Mouse (Mus musculus): ENCODE data around the gene Nfic. TPM values are rescaled to one million over a fixed set of nuclear protein-coding genes. Genes with fewer than 3 reads are reported as not detected.

Gene Nfic
- polyA plus RNA-seq, 1 experiment from 2014 or later, result 24.5 TPM

DNA sequence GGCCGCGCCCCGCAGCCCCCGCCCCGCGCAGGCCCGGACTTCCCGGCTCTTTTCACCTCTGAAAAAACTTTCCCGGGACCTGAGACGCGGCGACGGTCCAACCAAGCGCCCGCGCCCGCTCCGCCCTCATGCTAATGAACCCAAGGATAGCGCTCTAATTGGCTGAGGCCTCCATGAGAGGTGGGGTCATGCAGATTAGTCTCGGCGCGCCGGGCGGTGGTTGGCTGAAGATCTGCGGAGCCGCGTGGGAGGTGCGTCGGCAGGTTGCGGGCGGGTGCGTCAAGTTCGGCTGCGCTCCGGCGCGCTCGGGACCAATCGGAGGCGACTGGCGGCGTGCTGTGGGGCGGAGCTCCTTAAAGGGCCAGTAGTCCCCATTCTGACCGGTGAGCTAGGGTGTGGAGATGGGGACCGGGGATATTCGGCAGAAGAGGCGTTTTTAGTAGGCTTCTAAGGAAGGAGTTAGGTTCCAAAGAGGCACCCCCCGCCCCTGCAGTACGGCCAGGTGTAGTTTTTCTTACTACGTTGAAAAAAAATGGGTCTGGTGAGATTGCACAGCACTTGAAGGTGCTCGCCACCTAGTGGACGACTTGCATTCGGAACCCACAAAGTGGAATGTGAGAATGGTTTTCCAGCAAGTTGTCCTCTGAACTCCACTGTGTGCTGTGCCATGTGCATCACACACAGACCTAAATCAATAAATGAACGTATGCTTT lies 104.9 kb downstream of the Nfic start, which contains the start of gene Hmg20b:
Hmg20b (minus strand) TSS at position 130 of the 713 bp plus-strand sequence.
- Histone ChIP-seq H3K9ac (ENCODE audit: low read depth, low read length) (peak within 1 kb of the TSS; percentile 74), H3K36me3 (ENCODE audit: control insufficient read depth, insufficient read depth, low read length) (no peaks in the 10 kb centered on the region), H3K4me3 (ENCODE audit: low read length) (peak within 1 kb of the TSS; percentile 69), H3K27me3 (replicated peaks; ENCODE audit: control insufficient read depth, insufficient read depth, low read length) (peaks cover 6% of the 10 kb centered on the region; the same call in 1 of the 2 replicates), H3K27ac (ENCODE audit: low read depth, low read length) (peak within 1 kb of the TSS; percentile 75), H3K4me1 (ENCODE audit: control insufficient read depth, insufficient read depth, low read depth, low read length) (peaks cover 17% of the 10 kb centered on the region), H3K4me2 (ENCODE audit: low read length) (peak within 1 kb of the TSS; percentile 90), H3K9me3 (ENCODE audit: control insufficient read depth, low read length) (no peaks in the 10 kb centered on the region)
- ATAC-seq, result peak; percentile 97
- under 1% methylated on average over 54 of the region's 54 CpGs for WGBS

DNA sequence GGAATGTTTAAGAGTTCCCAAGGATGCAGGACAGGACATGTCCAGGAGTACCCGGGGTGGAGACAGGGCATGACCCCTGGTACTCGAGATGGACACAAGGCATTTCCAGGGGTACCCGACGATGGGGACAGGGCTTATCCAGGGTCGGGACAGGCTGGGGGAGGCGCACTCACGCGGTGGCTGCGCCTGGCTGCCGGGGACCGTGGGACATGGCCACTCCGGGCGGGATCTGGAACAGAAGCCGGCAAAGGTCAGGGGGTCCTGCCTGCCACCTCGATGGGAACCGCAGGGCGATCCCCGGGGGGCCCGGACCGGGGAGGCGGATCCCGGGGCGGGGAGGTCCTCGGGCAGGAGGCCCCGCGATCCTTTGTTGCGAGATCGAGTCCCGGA lies 105.5 kb downstream of the Nfic start:
- peak overlapping the region; percentile 90 for H3K4me2 ChIP-seq (ENCODE audit: low read length)
- H3K4me3 ChIP-seq (ENCODE audit: low read length), result peak overlapping the region; percentile 69
- no peaks in the 10 kb centered on the region for H3K9me3 ChIP-seq (ENCODE audit: control insufficient read depth, low read length)
- no peak; the same call in 1 of the 2 replicates for ATAC-seq
- under 1% methylated on average over 27 of the region's 29 CpGs for WGBS
- H3K27ac ChIP-seq (ENCODE audit: low read depth, low read length), result peak overlapping the region; percentile 56
- peaks cover 17% of the 10 kb centered on the region for H3K4me1 ChIP-seq (ENCODE audit: control insufficient read depth, insufficient read depth, low read depth, low read length)
- peak overlapping the region; percentile 74 for H3K9ac ChIP-seq (ENCODE audit: low read depth, low read length)
- no peaks in the 10 kb centered on the region for H3K36me3 ChIP-seq (ENCODE audit: control insufficient read depth, insufficient read depth, low read length)
- H3K27me3 ChIP-seq (replicated peaks; ENCODE audit: control insufficient read depth, insufficient read depth, low read length), result peaks cover 9% of the 10 kb centered on the region; the same call in 1 of the 2 replicates

DNA sequence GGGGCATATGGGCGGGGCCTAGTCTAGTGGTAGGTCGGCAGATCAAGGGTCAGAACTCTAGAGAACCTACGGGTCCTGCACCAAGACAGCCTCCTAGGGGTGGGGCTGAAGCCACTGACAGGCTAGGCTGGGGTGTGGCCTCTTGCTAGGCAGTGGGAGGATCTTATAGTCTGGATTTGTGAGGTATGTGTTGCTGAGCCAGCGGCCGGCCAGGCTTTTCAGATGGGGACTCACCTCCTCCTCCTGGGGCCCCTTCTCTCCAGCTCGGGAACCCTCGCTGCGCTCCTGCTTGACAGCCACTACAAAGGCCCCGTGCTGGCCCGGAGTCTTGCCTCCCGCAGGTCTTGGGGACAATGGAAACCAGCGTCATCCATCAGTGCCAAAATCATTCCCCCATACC lies 106.3 kb downstream of the Nfic start:
- H3K9me3 ChIP-seq (ENCODE audit: control insufficient read depth, low read length), result no peaks in the 10 kb centered on the region
- ATAC-seq, result no peak
- H3K4me1 ChIP-seq (ENCODE audit: control insufficient read depth, insufficient read depth, low read depth, low read length), result peaks cover 17% of the 10 kb centered on the region
- no peak overlapping the region for H3K9ac ChIP-seq (ENCODE audit: low read depth, low read length)
- H3K4me3 ChIP-seq (ENCODE audit: low read length), result no peak overlapping the region
- 3% methylated on average over 12 of the region's 12 CpGs for WGBS
- H3K4me2 ChIP-seq (ENCODE audit: low read length), result peak overlapping the region; percentile 90
- H3K36me3 ChIP-seq (ENCODE audit: control insufficient read depth, insufficient read depth, low read length), result no peaks in the 10 kb centered on the region
- peaks cover 16% of the 10 kb centered on the region for H3K27me3 ChIP-seq (replicated peaks; ENCODE audit: control insufficient read depth, insufficient read depth, low read length)
- H3K27ac ChIP-seq (ENCODE audit: low read depth, low read length), result no peak overlapping the region

DNA sequence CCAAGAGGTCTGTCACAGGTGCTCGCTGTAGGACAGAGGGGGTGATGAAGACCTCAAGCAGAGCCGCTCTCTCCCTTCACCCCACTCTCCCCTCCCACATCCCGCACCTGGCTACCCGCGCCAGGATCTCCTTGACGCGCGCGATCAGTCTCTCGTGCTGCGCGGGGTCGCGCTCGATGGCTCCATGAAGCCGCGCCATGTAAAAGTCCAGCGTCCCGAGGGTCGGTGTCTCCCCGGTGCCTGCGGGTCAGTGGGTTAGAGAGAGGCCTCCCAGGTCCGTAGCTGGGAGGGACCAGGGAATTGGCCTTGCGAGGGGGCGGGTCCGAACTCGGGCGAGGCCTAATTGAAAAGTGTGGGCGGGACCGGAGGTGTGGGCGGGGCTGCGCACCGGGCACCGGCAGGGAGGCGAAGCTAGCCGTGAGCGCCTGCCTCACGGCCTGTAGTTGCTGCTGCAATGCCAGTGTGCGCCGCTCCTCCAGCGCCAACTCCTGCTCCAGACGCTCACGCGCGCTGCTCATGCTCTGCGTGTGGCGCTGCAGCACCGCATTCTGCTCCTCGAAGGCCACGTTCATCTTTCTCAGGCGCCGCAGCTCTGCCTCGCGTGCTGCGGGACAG lies 108.9 kb downstream of the Nfic start:
- Histone ChIP-seq H3K27ac (ENCODE audit: low read depth, low read length) (peak overlapping the region; percentile 13; the same call in 1 of the 2 replicates), H3K4me1 (ENCODE audit: control insufficient read depth, insufficient read depth, low read depth, low read length) (peaks cover 24% of the 10 kb centered on the region), H3K9ac (ENCODE audit: low read depth, low read length) (peak overlapping the region; percentile 63), H3K9me3 (ENCODE audit: control insufficient read depth, low read length) (no peaks in the 10 kb centered on the region), H3K4me3 (ENCODE audit: low read length) (peak overlapping the region; percentile 41), H3K4me2 (ENCODE audit: low read length) (peak overlapping the region; percentile 69), H3K36me3 (ENCODE audit: control insufficient read depth, insufficient read depth, low read length) (no peaks in the 10 kb centered on the region), H3K27me3 (replicated peaks; ENCODE audit: control insufficient read depth, insufficient read depth, low read length) (peaks cover 37% of the 10 kb centered on the region)
- ATAC-seq, result peak; percentile 21; the same call in 1 of the 2 replicates
- 11% methylated on average over 55 of the region's 55 CpGs for WGBS

Small RNA genes within 50 kb of the gene (microRNA-seq; reads per million reads assigned to microRNA genes)
- not detected for gene Gm25595
- gene Mir1191b, result 1.2 reads per million
- not detected for gene Mir6913

Other genes starting within 250 kb of the Nfic start
- gene Atcay, start 224.8 kb downstream of the Nfic start, polyA plus RNA-seq (2015; fragmentation: Nextera tagmentation; extraction: Ambion mirVana), result 85.0 and 85.6 TPM in 2 replicates
- 23.8 and 28.7 TPM in 2 replicates for gene Zfr2, start 222.5 kb downstream of the Nfic start, polyA plus RNA-seq (2015; fragmentation: Nextera tagmentation; extraction: Ambion mirVana)
- 60.4 and 72.8 TPM in 2 replicates for gene Matk, start 202.7 kb downstream of the Nfic start, polyA plus RNA-seq (2015; fragmentation: Nextera tagmentation; extraction: Ambion mirVana)
- 126 and 137 TPM in 2 replicates for gene Mrpl54, start 188.7 kb downstream of the Nfic start, polyA plus RNA-seq (2015; fragmentation: Nextera tagmentation; extraction: Ambion mirVana)
- 39.2 and 41.8 TPM in 2 replicates for gene Apba3, start 188.7 kb downstream of the Nfic start, polyA plus RNA-seq (2015; fragmentation: Nextera tagmentation; extraction: Ambion mirVana)
- gene Tjp3, start 164.1 kb downstream of the Nfic start, polyA plus RNA-seq (2015; fragmentation: Nextera tagmentation; extraction: Ambion mirVana), result 5.3 and 6.4 TPM in 2 replicates
- 128 and 144 TPM in 2 replicates for gene Pip5k1c, start 162.7 kb downstream of the Nfic start, polyA plus RNA-seq (2015; fragmentation: Nextera tagmentation; extraction: Ambion mirVana)
- gene Cactin, start 134.5 kb downstream of the Nfic start, polyA plus RNA-seq (2015; fragmentation: Nextera tagmentation; extraction: Ambion mirVana), result 26.3 and 30.6 TPM in 2 replicates
- gene Tbxa2r, start 126.9 kb downstream of the Nfic start, polyA plus RNA-seq (2015; fragmentation: Nextera tagmentation; extraction: Ambion mirVana), result 5.4 and 6.3 TPM in 2 replicates
- not detected in 2 replicates for gene Gipc3, start 112.4 kb downstream of the Nfic start, polyA plus RNA-seq (2015; fragmentation: Nextera tagmentation; extraction: Ambion mirVana)
- 31.7 TPM in 2 replicates for gene Hmg20b, start 105.2 kb downstream of the Nfic start, polyA plus RNA-seq (2015; fragmentation: Nextera tagmentation; extraction: Ambion mirVana)
- gene Mfsd12, start 98.1 kb downstream of the Nfic start, polyA plus RNA-seq (2015; fragmentation: Nextera tagmentation; extraction: Ambion mirVana), result 17.5 and 19.0 TPM in 2 replicates
- gene 4930404N11Rik, start 89.8 kb downstream of the Nfic start, polyA plus RNA-seq (2015; fragmentation: Nextera tagmentation; extraction: Ambion mirVana), result 0.49 and 1.1 TPM in 2 replicates
- 149 and 156 TPM in 2 replicates for gene Fzr1, start 77.1 kb downstream of the Nfic start, polyA plus RNA-seq (2015; fragmentation: Nextera tagmentation; extraction: Ambion mirVana)
- gene Dohh, start 71.2 kb downstream of the Nfic start, polyA plus RNA-seq (2015; fragmentation: Nextera tagmentation; extraction: Ambion mirVana), result 99.8 and 108 TPM in 2 replicates
- 7.9 and 9.4 TPM in 2 replicates for gene Gm48551, start 71.2 kb downstream of the Nfic start, polyA plus RNA-seq (2015; fragmentation: Nextera tagmentation; extraction: Ambion mirVana)
- 1.5 and 2.2 TPM in 2 replicates for gene Gm48552, start 66.6 kb downstream of the Nfic start, polyA plus RNA-seq (2015; fragmentation: Nextera tagmentation; extraction: Ambion mirVana)
- gene Smim24, start 62.6 kb downstream of the Nfic start, polyA plus RNA-seq (2015; fragmentation: Nextera tagmentation; extraction: Ambion mirVana), result 1.6 and 2.3 TPM in 2 replicates
- gene Celf5, start 27.1 kb upstream of the Nfic start, polyA plus RNA-seq (2015; fragmentation: Nextera tagmentation; extraction: Ambion mirVana), result 60.1 and 63.6 TPM in 2 replicates
- gene Ncln, start 40.8 kb upstream of the Nfic start, polyA plus RNA-seq (2015; fragmentation: Nextera tagmentation; extraction: Ambion mirVana), result 68.9 and 82.7 TPM in 2 replicates
- 0.65 and 0.79 TPM in 2 replicates for gene S1pr4, start 44.5 kb upstream of the Nfic start, polyA plus RNA-seq (2015; fragmentation: Nextera tagmentation; extraction: Ambion mirVana)
- 0.81 and 1.1 TPM in 2 replicates for gene Gna15, start 68.6 kb upstream of the Nfic start, polyA plus RNA-seq (2015; fragmentation: Nextera tagmentation; extraction: Ambion mirVana)
- 96.0 and 104 TPM in 2 replicates for gene Gna11, start 89.6 kb upstream of the Nfic start, polyA plus RNA-seq (2015; fragmentation: Nextera tagmentation; extraction: Ambion mirVana)
- 457 and 712 TPM in 2 replicates for gene Aes, start 103.9 kb upstream of the Nfic start, polyA plus RNA-seq (2015; fragmentation: Nextera tagmentation; extraction: Ambion mirVana)
- gene Tle2, start 118.9 kb upstream of the Nfic start, polyA plus RNA-seq (2015; fragmentation: Nextera tagmentation; extraction: Ambion mirVana), result 40.9 and 50.2 TPM in 2 replicates
- gene Tle6, start 145.4 kb upstream of the Nfic start, polyA plus RNA-seq (2015; fragmentation: Nextera tagmentation; extraction: Ambion mirVana), result 9.0 and 9.2 TPM in 2 replicates
- gene BC025920, start 150.6 kb upstream of the Nfic start, polyA plus RNA-seq (2015; fragmentation: Nextera tagmentation; extraction: Ambion mirVana), result 1.6 and 2.3 TPM in 2 replicates
- gene Sirt6, start 172.2 kb upstream of the Nfic start, polyA plus RNA-seq (2015; fragmentation: Nextera tagmentation; extraction: Ambion mirVana), result 35.8 and 46.0 TPM in 2 replicates
- gene Ankrd24, start 172.9 kb upstream of the Nfic start, polyA plus RNA-seq (2015; fragmentation: Nextera tagmentation; extraction: Ambion mirVana), result 18.2 and 19.2 TPM in 2 replicates
- gene Gm10778, start 193.4 kb upstream of the Nfic start, polyA plus RNA-seq (2015; fragmentation: Nextera tagmentation; extraction: Ambion mirVana), result 6.2 and 6.6 TPM in 2 replicates
- gene Zfp433, start 249.2 kb upstream of the Nfic start, polyA plus RNA-seq (2015; fragmentation: Nextera tagmentation; extraction: Ambion mirVana), result 14.4 and 16.1 TPM in 2 replicates